Mouse (Mus musculus): ENCODE measurements around the gene Tbc1d2.

The Tbc1d2 gene

GRCm38 (mm10) chr4:46620946-46621345 lies 29.1 kb downstream of the Tbc1d2 start:
- H3K36me3 ChIP-seq (ENCODE audit: insufficient read depth, low read length), result no peaks in the 10 kb centered on the region
- peaks cover 11% of the 10 kb centered on the region for H3K27me3 ChIP-seq (ENCODE audit: insufficient read depth, low read length)
- H3K9me3 ChIP-seq (ENCODE audit: low read length), result no peaks in the 10 kb centered on the region
- peak overlapping the region; percentile 68 for H3K4me3 ChIP-seq (replicated peaks; ENCODE audit: low read length)
- TF ChIP-seq POU5F1 (IDR thresholded peaks at IDR 0.05; ENCODE audit: borderline replicate concordance, low read length), result no peak
- no peak for TF ChIP-seq CTCF (conservative IDR thresholded peaks at IDR 0.05; ENCODE audit: low read length)
- no peak for TF ChIP-seq NANOG (IDR thresholded peaks at IDR 0.05; ENCODE audit: borderline replicate concordance, low read length)
- peaks cover 51% of the 10 kb centered on the region for H3K4me1 ChIP-seq (replicated peaks; ENCODE audit: low read depth, low read length)

- Histone ChIP-seq H3K36me3 (ENCODE audit: insufficient read depth, low read length) (no peaks in the 10 kb centered on the region), H3K9me3 (ENCODE audit: low read length) (no peaks in the 10 kb centered on the region), H3K27me3 (ENCODE audit: insufficient read depth, low read length) (peaks cover 18% of the 10 kb centered on the region), H3K4me3 (replicated peaks; ENCODE audit: low read length) (peak overlapping the region; percentile 68), H3K4me1 (replicated peaks; ENCODE audit: low read depth, low read length) (peaks cover 56% of the 10 kb centered on the region)
- TF ChIP-seq CTCF (conservative IDR thresholded peaks at IDR 0.05; ENCODE audit: low read length), result peak; percentile 73
- TF ChIP-seq NANOG (IDR thresholded peaks at IDR 0.05; ENCODE audit: borderline replicate concordance, low read length), result no peak
Observed at GRCm38 (mm10) chr4:46620330-46620729, 29.7 kb downstream of the Tbc1d2 start.

- peaks cover 35% of the 10 kb centered on the region for H3K27me3 ChIP-seq (ENCODE audit: insufficient read depth, low read length)
- TF ChIP-seq CTCF (conservative IDR thresholded peaks at IDR 0.05; ENCODE audit: low read length) (peak; percentile 71), POU5F1 (IDR thresholded peaks at IDR 0.05; ENCODE audit: borderline replicate concordance, low read length) (no peak), NANOG (IDR thresholded peaks at IDR 0.05; ENCODE audit: borderline replicate concordance, low read length) (no peak)
Observed at GRCm38 (mm10) chr4:46618196-46618817, 31.7 kb downstream of the Tbc1d2 start.

GRCm38 (mm10) chr4:46617408-46617807 lies 32.6 kb downstream of the Tbc1d2 start:
- Histone ChIP-seq H3K4me1 (replicated peaks; ENCODE audit: low read depth, low read length) (peaks cover 67% of the 10 kb centered on the region), H3K4me3 (replicated peaks; ENCODE audit: low read length) (no peak overlapping the region), H3K27me3 (ENCODE audit: insufficient read depth, low read length) (peaks cover 35% of the 10 kb centered on the region), H3K36me3 (ENCODE audit: insufficient read depth, low read length) (0 out of 2 replicates have a peak, but pooled peaks cover 7% of the 10 kb centered on the region), H3K9me3 (ENCODE audit: low read length) (no peaks in the 10 kb centered on the region)
- TF ChIP-seq NANOG (IDR thresholded peaks at IDR 0.05; ENCODE audit: borderline replicate concordance, low read length) (no peak), CTCF (conservative IDR thresholded peaks at IDR 0.05; ENCODE audit: low read length) (peak; percentile 46), POU5F1 (IDR thresholded peaks at IDR 0.05; ENCODE audit: borderline replicate concordance, low read length) (no peak)

More at GRCm38 (mm10) chr4:46618196-46618817, 31.7 kb downstream of the Tbc1d2 start:
- Histone ChIP-seq H3K4me3 (replicated peaks; ENCODE audit: low read length) (no peak overlapping the region), H3K4me1 (replicated peaks; ENCODE audit: low read depth, low read length) (peaks cover 71% of the 10 kb centered on the region), H3K9me3 (ENCODE audit: low read length) (no peaks in the 10 kb centered on the region), H3K36me3 (ENCODE audit: insufficient read depth, low read length) (0 out of 2 replicates have a peak, but pooled peaks cover under 1% of the 10 kb centered on the region)

GRCm38 (mm10) chr4:46614641-46615040 lies 35.4 kb downstream of the Tbc1d2 start:
- TF ChIP-seq POU5F1 (IDR thresholded peaks at IDR 0.05; ENCODE audit: borderline replicate concordance, low read length) (no peak), CTCF (conservative IDR thresholded peaks at IDR 0.05; ENCODE audit: low read length) (no peak), NANOG (IDR thresholded peaks at IDR 0.05; ENCODE audit: borderline replicate concordance, low read length) (no peak)
- 0 out of 2 replicates have a peak, but pooled peaks cover 7% of the 10 kb centered on the region for H3K36me3 ChIP-seq (ENCODE audit: insufficient read depth, low read length)
- H3K27me3 ChIP-seq (ENCODE audit: insufficient read depth, low read length), result peaks cover 26% of the 10 kb centered on the region
- no peaks in the 10 kb centered on the region for H3K9me3 ChIP-seq (ENCODE audit: low read length)
- H3K4me3 ChIP-seq (replicated peaks; ENCODE audit: low read length), result peak overlapping the region; percentile 69
- peaks cover 67% of the 10 kb centered on the region for H3K4me1 ChIP-seq (replicated peaks; ENCODE audit: low read depth, low read length)

GRCm38 (mm10) chr4:46613618-46614017 lies 36.4 kb downstream of the Tbc1d2 start:
- peak overlapping the region; percentile 69 for H3K4me3 ChIP-seq (replicated peaks; ENCODE audit: low read length)
- H3K27me3 ChIP-seq (ENCODE audit: insufficient read depth, low read length), result peaks cover 26% of the 10 kb centered on the region
- H3K4me1 ChIP-seq (replicated peaks; ENCODE audit: low read depth, low read length), result peaks cover 67% of the 10 kb centered on the region
- 0 out of 2 replicates have a peak, but pooled peaks cover 7% of the 10 kb centered on the region for H3K36me3 ChIP-seq (ENCODE audit: insufficient read depth, low read length)
- H3K9me3 ChIP-seq (ENCODE audit: low read length), result no peaks in the 10 kb centered on the region
- TF ChIP-seq NANOG (IDR thresholded peaks at IDR 0.05; ENCODE audit: borderline replicate concordance, low read length) (no peak), CTCF (conservative IDR thresholded peaks at IDR 0.05; ENCODE audit: low read length) (no peak), POU5F1 (IDR thresholded peaks at IDR 0.05; ENCODE audit: borderline replicate concordance, low read length) (no peak)

GRCm38 (mm10) chr4:46611181-46611580 lies 38.8 kb downstream of the Tbc1d2 start:
- Histone ChIP-seq H3K4me1 (replicated peaks; ENCODE audit: low read depth, low read length) (peaks cover 77% of the 10 kb centered on the region), H3K27me3 (ENCODE audit: insufficient read depth, low read length) (peaks cover 26% of the 10 kb centered on the region), H3K9me3 (ENCODE audit: low read length) (no peaks in the 10 kb centered on the region), H3K4me3 (replicated peaks; ENCODE audit: low read length) (no peak overlapping the region), H3K36me3 (ENCODE audit: insufficient read depth, low read length) (0 out of 2 replicates have a peak, but pooled peaks cover 7% of the 10 kb centered on the region)
- no peak for TF ChIP-seq NANOG (IDR thresholded peaks at IDR 0.05; ENCODE audit: borderline replicate concordance, low read length)
- peak; percentile 99 for TF ChIP-seq CTCF (conservative IDR thresholded peaks at IDR 0.05; ENCODE audit: low read length)
- TF ChIP-seq POU5F1 (IDR thresholded peaks at IDR 0.05; ENCODE audit: borderline replicate concordance, low read length), result no peak

- no peak for TF ChIP-seq NANOG (IDR thresholded peaks at IDR 0.05; ENCODE audit: borderline replicate concordance, low read length)
- no peak for TF ChIP-seq POU5F1 (IDR thresholded peaks at IDR 0.05; ENCODE audit: borderline replicate concordance, low read length)
- TF ChIP-seq CTCF (conservative IDR thresholded peaks at IDR 0.05; ENCODE audit: low read length), result no peak
- Histone ChIP-seq H3K36me3 (ENCODE audit: insufficient read depth, low read length) (0 out of 2 replicates have a peak, but pooled peaks cover 4% of the 10 kb centered on the region), H3K9me3 (ENCODE audit: low read length) (no peaks in the 10 kb centered on the region), H3K4me1 (replicated peaks; ENCODE audit: low read depth, low read length) (peaks cover 65% of the 10 kb centered on the region), H3K27me3 (ENCODE audit: insufficient read depth, low read length) (peaks cover 23% of the 10 kb centered on the region), H3K4me3 (replicated peaks; ENCODE audit: low read length) (no peak overlapping the region)
Observed at GRCm38 (mm10) chr4:46607601-46608000, 42.4 kb downstream of the Tbc1d2 start.
